In the genomic region with DNA sequence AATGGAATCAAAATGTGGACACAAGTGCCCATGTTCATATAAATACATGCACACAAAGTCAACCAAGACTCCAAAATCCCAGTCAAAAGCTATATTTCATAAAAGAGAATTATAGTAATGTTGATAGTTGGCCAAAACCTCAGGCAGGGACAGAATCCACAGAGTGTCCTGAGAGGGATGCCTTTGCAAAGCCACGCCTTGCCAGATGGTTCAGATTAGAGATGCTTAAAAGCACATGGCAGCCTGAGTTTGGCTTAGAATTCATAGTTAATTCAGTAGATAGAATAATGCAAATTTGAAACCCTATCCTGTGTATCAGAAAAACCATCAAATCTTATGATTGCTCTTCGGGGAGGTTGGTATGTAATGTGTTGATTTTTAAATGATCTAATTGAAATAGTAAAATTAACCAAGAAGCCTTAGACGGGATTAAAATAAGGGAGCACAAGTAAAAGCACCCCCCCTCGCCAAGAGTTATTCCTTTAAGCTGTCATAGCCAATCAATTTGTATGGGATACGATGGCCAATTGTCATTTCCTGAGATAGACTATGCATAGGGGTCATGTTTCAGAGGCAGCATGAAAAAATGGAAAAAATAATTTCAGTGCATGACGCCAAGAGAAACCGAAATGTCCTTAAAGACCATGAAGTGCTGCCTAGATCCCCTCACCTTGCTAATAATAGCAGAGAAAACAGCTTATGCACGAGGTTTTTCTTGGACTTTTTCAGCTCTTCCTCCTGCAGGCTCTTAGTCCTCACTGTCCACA, we compare ENCODE assay signal across 18 mouse cellular contexts.
DNase-seq lines count a peak whose midpoint lies in the region; ATAC-seq and TF ChIP-seq lines count a peak whose summit lies in the region.
"Had no signal": no experiment of that assay in that cellular context is flagged by ENCODE, and none has a peak within 500 bp of the region (broad histone marks: within the 10 kb centered on the region; RNA-seq: fewer than 3 reads in every experiment).

No protein-coding gene starts in this region.

- H3K9me3 ChIP-seq in forebrain, postnatal 0 days (ENCODE audit: low read length): no peaks in the 10 kb centered on the region
- H3K9me3 ChIP-seq in forebrain, embryonic 12.5 days: no peaks in the 10 kb centered on the region
- H3K9me3 ChIP-seq in embryonic facial prominence, embryonic 13.5 days: no peaks in the 10 kb centered on the region
- H3K9me3 ChIP-seq: heart, embryonic 10.5 days; hindbrain, embryonic 13.5 days; limb, embryonic 12.5 days; stomach, embryonic 15.5 days had no signal

- WGBS in forebrain, postnatal 0 days: 72% methylated on average over 8 of the region's 8 CpGs
- WGBS in forebrain, embryonic 12.5 days: 82% methylated on average over 8 of the region's 8 CpGs
- WGBS in embryonic facial prominence, embryonic 13.5 days: 25% methylated on average over 8 of the region's 8 CpGs

- H3K9ac ChIP-seq in forebrain, postnatal 0 days: no peak overlapping the region
- H3K9ac ChIP-seq in forebrain, embryonic 12.5 days: no peak overlapping the region
- H3K9ac ChIP-seq in embryonic facial prominence, embryonic 13.5 days: no peak overlapping the region
- H3K9ac ChIP-seq: hindbrain, embryonic 13.5 days; limb, embryonic 12.5 days; stomach, embryonic 15.5 days had no signal

- H3K4me3 ChIP-seq in forebrain, postnatal 0 days (ENCODE audit: low read depth, low read length): no peak overlapping the region
- no peak overlapping the region for H3K4me3 ChIP-seq in forebrain, embryonic 12.5 days (replicated peaks)
- H3K4me3 ChIP-seq in embryonic facial prominence, embryonic 13.5 days: no peak overlapping the region
- H3K4me3 ChIP-seq: heart, embryonic 10.5 days; hindbrain, embryonic 13.5 days; layer of hippocampus, adult 2 months; limb, embryonic 12.5 days; stomach, embryonic 15.5 days had no signal

- H3K4me1 ChIP-seq in forebrain, postnatal 0 days (ENCODE audit: insufficient read depth): no peaks in the 10 kb centered on the region
- no peaks in the 10 kb centered on the region for H3K4me1 ChIP-seq in forebrain, embryonic 12.5 days
- H3K4me1 ChIP-seq in embryonic facial prominence, embryonic 13.5 days: peaks cover 15% of the 10 kb centered on the region
- H3K4me1 ChIP-seq: heart, embryonic 10.5 days; hindbrain, embryonic 13.5 days; stomach, embryonic 15.5 days had no signal

- no peaks in the 10 kb centered on the region for H3K27me3 ChIP-seq in forebrain, postnatal 0 days (ENCODE audit: insufficient read depth, low read length)
- no peaks in the 10 kb centered on the region for H3K27me3 ChIP-seq in forebrain, embryonic 12.5 days
- H3K27me3 ChIP-seq in embryonic facial prominence, embryonic 13.5 days: no peaks in the 10 kb centered on the region
- H3K27me3 ChIP-seq: hindbrain, embryonic 13.5 days; limb, embryonic 12.5 days; stomach, embryonic 15.5 days had no signal

- ATAC-seq in forebrain, postnatal 0 days: peak; percentile 60
- no peak for ATAC-seq in forebrain, embryonic 12.5 days (ENCODE audit: low FRiP score)
- ATAC-seq in embryonic facial prominence, embryonic 13.5 days (ENCODE audit: insufficient number of reproducible peaks, insufficient read depth, low FRiP score, low TSS enrichment, low read depth): no peak; the same call in 1 of the 2 replicates
- ATAC-seq in megakaryocyte progenitor cell, adult 5-6 weeks (replicated peaks; ENCODE audit: poor library complexity): no peak
- no peak for ATAC-seq in CD4-positive, CD25-positive, alpha-beta regulatory T cell, adult 4 months

- TF ChIP-seq CTCF in forebrain, postnatal 0 days (IDR thresholded peaks at IDR 0.05; ENCODE audit: low read depth): no peak

- no peak overlapping the region for H3K4me2 ChIP-seq in forebrain, postnatal 0 days (ENCODE audit: low read depth)
- H3K4me2 ChIP-seq in forebrain, embryonic 12.5 days: no peak overlapping the region
- H3K4me2 ChIP-seq in embryonic facial prominence, embryonic 13.5 days: peak overlapping the region; percentile 27; the same call in 1 of the 2 replicates
- H3K4me2 ChIP-seq: hindbrain, embryonic 13.5 days; limb, embryonic 12.5 days; stomach, embryonic 15.5 days had no signal

- no peak overlapping the region for H3K27ac ChIP-seq in forebrain, postnatal 0 days (ENCODE audit: low read depth, low read length)
- H3K27ac ChIP-seq in forebrain, embryonic 12.5 days: no peak overlapping the region
- peak overlapping the region; percentile 64 for H3K27ac ChIP-seq in embryonic facial prominence, embryonic 13.5 days
- H3K27ac ChIP-seq: heart, embryonic 10.5 days; hindbrain, embryonic 13.5 days; layer of hippocampus, adult 2 months; limb, embryonic 12.5 days; stomach, embryonic 15.5 days had no signal

- no peak for DNase-seq in forebrain, postnatal 0 days
- peak; percentile 68 for DNase-seq in Muller cell, postnatal 12 days (ENCODE audit: inconsistent ontology term)
- peak; percentile 67 for DNase-seq in cerebellum, adult 8-10 months
- no peak for DNase-seq in lung, adult 18-20 months
- DNase-seq: adrenal gland, postnatal 14 days; kidney, adult 8-10 months; lung, postnatal 10 days; right cerebral cortex, postnatal 4 days; thymus, postnatal 4 days had no signal

- H3K36me3 ChIP-seq in forebrain, postnatal 0 days (ENCODE audit: insufficient read depth): no peaks in the 10 kb centered on the region
- no peaks in the 10 kb centered on the region for H3K36me3 ChIP-seq in forebrain, embryonic 12.5 days (replicated peaks)
- no peaks in the 10 kb centered on the region for H3K36me3 ChIP-seq in embryonic facial prominence, embryonic 13.5 days
- H3K36me3 ChIP-seq: heart, embryonic 10.5 days; hindbrain, embryonic 13.5 days; limb, embryonic 12.5 days; stomach, embryonic 15.5 days had no signal

Comparison
In these comparisons a context has a peak if more than half of its experiments do, and no peak if none do; other contexts are left out.
1. DNase-seq: peak in Muller cell, postnatal 12 days (single experiment) and cerebellum, adult 8-10 months (single experiment); none in forebrain, postnatal 0 days (single experiment) and lung, adult 18-20 months (0 of 2).